Mouse (Mus musculus) intestine, embryonic 14.5 days (tissue): ENCODE results near the gene Lce1f. TPM values are rescaled to one million over a fixed set of nuclear protein-coding genes. Genes with fewer than 3 reads are reported as not detected.

ENCODE experiments used
- ATAC-seq: fragments of 200-750 bp; cut with Nextera tagmentation; replicated peaks from 2 replicates; pipeline ENCODE4 v1.8.0; 2017; ENCODE audit warnings: low read depth, moderate number of reproducible peaks, moderate TSS enrichment, moderate library complexity; ENCODE audit not compliant: low FRiP score, low TSS enrichment
- DNase-seq: peaks from one replicate; pipeline ENCODE4 v3.0.0-alpha.2; 2018; ENCODE audit warnings: low spot score
- H3K27ac ChIP-seq: fragments of 300-500 bp; sonication (generic); 2 replicates; pipeline ENCODE4 v1.5.1; 2014; ENCODE audit warnings: low read depth, mild to moderate bottlenecking, control low read depth
- H3K27me3 ChIP-seq: fragments of 300-500 bp; sonication (generic); replicated peaks from 2 replicates; pipeline ENCODE4 v1.6.1; 2014; ENCODE audit warnings: low read length, control low read depth; ENCODE audit not compliant: control insufficient read depth, insufficient read depth
- H3K36me3 ChIP-seq: fragments of 300-500 bp; sonication (generic); 2 replicates; pipeline ENCODE4 v1.6.1; 2014; ENCODE audit warnings: low read length, control low read depth; ENCODE audit not compliant: control insufficient read depth, insufficient read depth
- H3K4me1 ChIP-seq: fragments of 300-500 bp; sonication (generic); replicated peaks from 2 replicates; pipeline ENCODE4 v1.6.1; 2014; ENCODE audit warnings: low read length, control low read depth, mixed read lengths; ENCODE audit not compliant: control insufficient read depth, insufficient read depth
- H3K4me2 ChIP-seq: fragments of 300-500 bp; sonication (generic); 2 replicates; pipeline ENCODE4 v1.6.1; 2014; ENCODE audit warnings: low read length
- H3K4me3 ChIP-seq: fragments of 300-500 bp; sonication (generic); 2 replicates; pipeline ENCODE4 v1.5.1; 2014; ENCODE audit warnings: low read depth, low read length, control low read depth, mixed read lengths
- H3K9ac ChIP-seq: fragments of 300-500 bp; sonication (generic); 2 replicates; pipeline ENCODE4 v1.6.1; 2014; ENCODE audit warnings: mild to moderate bottlenecking, low read length
- H3K9me3 ChIP-seq: fragments of 300-500 bp; sonication (generic); 2 replicates; pipeline ENCODE4 v1.6.1; 2016; ENCODE audit warnings: low read length, control low read depth; ENCODE audit not compliant: control insufficient read depth
- WGBS: fragments of 180-500 bp; shearing (Covaris S2); extraction: QIAGEN DNeasy Blood & Tissue Kit; methylation state at CpG from one replicate; pipeline ENCODE4 v1.1.7; 2014; 5-methylcytosine and 5-hydroxymethylcytosine counted together
- polyA plus RNA-seq: library from polyadenylated mRNA; unstranded; fragments of >200 nt; fragmentation: Nextera tagmentation; extraction: Ambion mirVana; gene quantifications from 2 replicates; pipeline ENCODE4 v1.2.1, GENCODE M21; 2014

Gene Lce1f
- polyA plus RNA-seq = not detected in 2 replicates

GRCm38 (mm10) chr3:92720250-92720649 lies at the start of gene Lce1f:
Gene Lce1f (minus strand): TSS chr3:92720350.
- WGBS = 76% methylated on average over 3 of the region's 3 CpGs
- no peak within 1 kb of the TSS for H3K9ac ChIP-seq
- ATAC-seq (no peak), DNase-seq (no peak)
- H3K4me1 ChIP-seq = no peaks in the 10 kb centered on the region
- H3K27ac ChIP-seq = no peak within 1 kb of the TSS
- no peaks in the 10 kb centered on the region for H3K36me3 ChIP-seq
- no peaks in the 10 kb centered on the region for H3K9me3 ChIP-seq
- no peak within 1 kb of the TSS for H3K4me3 ChIP-seq
- H3K4me2 ChIP-seq = no peak within 1 kb of the TSS
- H3K27me3 ChIP-seq = no peaks in the 10 kb centered on the region

DNA sequence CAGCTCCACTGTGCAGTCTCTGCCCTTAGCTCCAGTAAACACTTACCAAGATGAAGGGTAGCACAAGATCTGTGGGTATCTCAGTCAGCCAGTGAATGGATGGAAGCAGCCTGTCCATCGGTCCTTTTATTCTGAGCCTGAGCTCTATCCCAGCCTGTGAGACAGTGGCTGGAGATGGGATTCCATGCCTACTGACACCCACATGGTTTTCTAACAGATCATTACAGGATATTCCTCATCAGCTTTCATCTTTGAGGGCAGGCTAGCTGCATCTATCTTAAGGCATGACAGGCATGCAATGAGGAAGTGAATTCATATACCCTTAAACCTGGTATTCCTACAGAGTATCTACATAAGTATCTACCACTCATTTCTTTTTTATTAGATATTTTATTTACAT lies 44.8 kb upstream of the Lce1f start, which contains the start of gene Lce1h:
TSS of gene Lce1h (minus strand) at position 101 of the 400 bp plus-strand sequence.
- Histone ChIP-seq H3K36me3 (no peaks in the 10 kb centered on the region), H3K27ac (no peak within 1 kb of the TSS), H3K4me2 (no peak within 1 kb of the TSS), H3K4me1 (no peaks in the 10 kb centered on the region), H3K9me3 (no peaks in the 10 kb centered on the region), H3K9ac (no peak within 1 kb of the TSS), H3K4me3 (no peak within 1 kb of the TSS), H3K27me3 (no peaks in the 10 kb centered on the region)
- 93% methylated on average over 1 of the region's 1 CpGs for WGBS
- no peak for ATAC-seq
- DNase-seq = no peak

DNA sequence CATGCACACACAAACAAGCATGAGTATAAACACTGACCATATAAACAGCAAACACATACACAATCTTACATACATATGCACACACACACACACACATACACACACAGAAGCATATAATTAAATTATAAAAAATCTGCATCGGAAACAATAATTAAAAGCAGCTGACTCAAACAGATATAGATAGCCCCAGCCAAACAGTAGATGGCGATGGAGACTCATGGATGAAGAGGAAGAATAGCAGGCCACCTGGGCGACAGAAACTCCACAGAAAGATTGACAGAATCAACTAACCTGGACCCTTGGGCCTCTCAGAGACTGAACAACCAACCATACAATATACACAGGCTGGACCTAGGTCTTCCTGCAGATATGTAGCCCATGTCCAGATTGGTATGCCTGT lies 33.0 kb upstream of the Lce1f start:
- H3K9ac ChIP-seq = no peak overlapping the region
- DNase-seq (no peak), ATAC-seq (no peak)
- no peaks in the 10 kb centered on the region for H3K9me3 ChIP-seq
- H3K4me3 ChIP-seq = no peak overlapping the region
- 44% methylated on average over 3 of the region's 3 CpGs for WGBS
- no peaks in the 10 kb centered on the region for H3K4me1 ChIP-seq
- no peaks in the 10 kb centered on the region for H3K27me3 ChIP-seq
- no peak overlapping the region for H3K27ac ChIP-seq
- no peaks in the 10 kb centered on the region for H3K36me3 ChIP-seq
- H3K4me2 ChIP-seq = no peak overlapping the region

DNA sequence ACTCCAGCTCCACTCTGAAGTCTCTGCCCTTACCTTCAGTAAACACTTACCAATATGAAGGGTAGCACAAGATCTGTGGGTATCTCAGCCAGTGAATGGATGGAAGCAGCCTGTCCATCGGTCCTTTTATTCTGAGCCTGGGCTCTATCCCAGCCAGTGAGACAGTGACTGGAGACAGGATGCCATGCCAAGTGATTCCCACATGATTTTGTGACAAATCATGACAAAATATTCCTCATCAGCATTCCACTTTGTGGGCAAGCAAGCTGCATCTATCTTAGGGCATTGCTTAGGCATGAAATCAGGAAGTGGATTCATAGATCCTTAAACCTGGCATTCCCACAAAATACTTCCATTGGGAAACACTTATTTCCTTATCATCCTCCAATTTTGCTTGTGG lies 32.1 kb upstream of the Lce1f start, which contains the start of gene Lce1g:
TSS of gene Lce1g (minus strand) at position 101 of the 400 bp plus-strand sequence.
- H3K4me2 ChIP-seq = no peak within 1 kb of the TSS
- no peak within 1 kb of the TSS for H3K27ac ChIP-seq
- WGBS = 87% methylated on average over 1 of the region's 1 CpGs
- H3K27me3 ChIP-seq = no peaks in the 10 kb centered on the region
- DNase-seq = no peak
- no peak within 1 kb of the TSS for H3K9ac ChIP-seq
- no peaks in the 10 kb centered on the region for H3K4me1 ChIP-seq
- H3K9me3 ChIP-seq = no peaks in the 10 kb centered on the region
- no peak within 1 kb of the TSS for H3K4me3 ChIP-seq
- no peak for ATAC-seq
- no peaks in the 10 kb centered on the region for H3K36me3 ChIP-seq

GRCm38 (mm10) chr3:92738996-92739395 lies 18.8 kb upstream of the Lce1f start, which contains the start of gene Gm38119:
Gene Gm38119 (minus strand): TSS chr3:92739096.
- Histone ChIP-seq H3K4me1 (no peaks in the 10 kb centered on the region), H3K27me3 (no peaks in the 10 kb centered on the region), H3K4me2 (no peak within 1 kb of the TSS), H3K9ac (no peak within 1 kb of the TSS), H3K9me3 (no peaks in the 10 kb centered on the region), H3K4me3 (no peak within 1 kb of the TSS), H3K36me3 (no peaks in the 10 kb centered on the region), H3K27ac (no peak within 1 kb of the TSS)
- DNase-seq (no peak), ATAC-seq (no peak)
- WGBS = 81% methylated on average over 1 of the region's 1 CpGs

- H3K27me3 ChIP-seq = no peaks in the 10 kb centered on the region
- no peaks in the 10 kb centered on the region for H3K4me1 ChIP-seq
- no peak overlapping the region for H3K4me3 ChIP-seq
- no peak for DNase-seq
- no peak overlapping the region for H3K9ac ChIP-seq
- ATAC-seq = no peak
- no peak overlapping the region for H3K4me2 ChIP-seq
- no peak overlapping the region for H3K27ac ChIP-seq
- no peaks in the 10 kb centered on the region for H3K36me3 ChIP-seq
- 88% methylated on average over 5 of the region's 5 CpGs for WGBS
- no peaks in the 10 kb centered on the region for H3K9me3 ChIP-seq
Measured at GRCm38 (mm10) chr3:92722631-92723030, 2.5 kb upstream of the Lce1f start.

DNA sequence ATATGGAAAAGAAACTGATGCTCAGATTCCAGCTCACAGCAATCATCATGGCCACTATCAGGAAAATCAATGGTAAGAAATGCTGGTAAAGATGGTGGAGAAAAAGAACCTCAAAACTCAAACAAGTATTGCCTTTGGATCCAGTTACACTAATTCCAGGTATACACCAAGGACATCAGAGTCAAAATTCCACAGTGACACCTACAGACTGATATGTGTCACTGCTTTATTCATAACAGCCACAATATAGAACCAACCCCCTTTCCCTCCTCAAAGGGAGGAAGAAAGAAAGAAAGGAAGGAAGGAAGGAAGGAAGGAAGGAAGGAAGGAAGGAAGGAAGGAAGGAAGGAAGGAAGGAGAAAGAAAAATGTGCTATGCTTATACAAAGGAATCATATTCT lies 5.0 kb downstream of the Lce1f start:
- Histone ChIP-seq H3K27ac (no peak overlapping the region), H3K9ac (no peak overlapping the region), H3K9me3 (no peaks in the 10 kb centered on the region), H3K4me3 (no peak overlapping the region), H3K27me3 (no peaks in the 10 kb centered on the region), H3K4me2 (no peak overlapping the region), H3K4me1 (no peaks in the 10 kb centered on the region), H3K36me3 (no peaks in the 10 kb centered on the region)
- no peak for ATAC-seq
- DNase-seq = no peak

GRCm38 (mm10) chr3:92708974-92709373 lies 11.2 kb downstream of the Lce1f start, which contains the start of gene Lce1e:
Gene Lce1e (minus strand): TSS chr3:92709074.
- Histone ChIP-seq H3K4me3 (no peak within 1 kb of the TSS), H3K36me3 (no peaks in the 10 kb centered on the region), H3K27me3 (no peaks in the 10 kb centered on the region), H3K9me3 (no peaks in the 10 kb centered on the region), H3K4me1 (no peaks in the 10 kb centered on the region), H3K4me2 (no peak within 1 kb of the TSS), H3K9ac (no peak within 1 kb of the TSS), H3K27ac (no peak within 1 kb of the TSS)
- ATAC-seq = no peak
- no peak for DNase-seq
- 89% methylated on average over 2 of the region's 2 CpGs for WGBS

DNA sequence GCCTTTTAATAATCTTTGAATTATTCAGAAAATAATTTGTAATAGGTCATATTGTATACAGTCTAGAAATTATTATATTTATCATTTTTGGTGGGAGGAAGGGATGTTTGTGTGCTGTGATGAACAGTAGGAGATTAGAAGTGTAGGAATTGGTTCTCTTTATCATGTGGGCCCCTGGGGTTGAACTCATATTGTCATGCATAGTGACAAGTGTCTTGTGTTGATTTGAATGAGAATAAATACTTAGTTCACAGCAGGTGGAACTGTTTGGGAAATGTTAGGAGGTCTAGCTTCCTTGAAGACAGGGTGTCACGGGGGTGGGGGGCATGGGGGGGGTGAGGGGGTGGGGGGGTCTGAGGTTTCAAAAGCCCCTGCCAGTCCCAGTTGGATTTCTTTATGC lies 25.5 kb downstream of the Lce1f start:
- Histone ChIP-seq H3K9me3 (no peaks in the 10 kb centered on the region), H3K27ac (no peak overlapping the region), H3K9ac (no peak overlapping the region), H3K4me3 (no peak overlapping the region), H3K27me3 (no peaks in the 10 kb centered on the region), H3K4me1 (no peaks in the 10 kb centered on the region), H3K36me3 (no peaks in the 10 kb centered on the region), H3K4me2 (no peak overlapping the region)
- WGBS = 50% methylated on average over 1 of the region's 1 CpGs
- no peak for DNase-seq
- no peak for ATAC-seq
